Mouse (Mus musculus) neural tube, embryonic 11.5 days (tissue): ENCODE measurements around the gene Cldn9. TPM values are rescaled to one million over a fixed set of nuclear protein-coding genes. Genes with fewer than 3 reads are reported as not detected.

Source experiments
- ATAC-seq: fragments of 200-750 bp; cut with Nextera tagmentation; 2 replicates; pipeline ENCODE4 v1.8.0; 2017; ENCODE audit warnings: moderate number of reproducible peaks, mild to moderate bottlenecking, moderate TSS enrichment, moderate library complexity; ENCODE audit not compliant: insufficient read depth, low FRiP score, low TSS enrichment
- DNase-seq: peaks from one replicate; pipeline ENCODE4 v3.0.0-alpha.2; 2015; ENCODE audit warnings: low spot score
- H3K27ac ChIP-seq: fragments of 300-500 bp; sonication (generic); 2 replicates; pipeline ENCODE4 v1.5.1; 2014; ENCODE audit warnings: low read depth, mild to moderate bottlenecking, low read length
- H3K27me3 ChIP-seq: fragments of 300-500 bp; sonication (generic); 2 replicates; pipeline ENCODE4 v1.6.1; 2014; ENCODE audit warnings: mild to moderate bottlenecking, low read length, mixed read lengths; ENCODE audit not compliant: control insufficient read depth, insufficient read depth
- H3K36me3 ChIP-seq: fragments of 300-500 bp; sonication (generic); 2 replicates; pipeline ENCODE4 v1.6.1; 2014; ENCODE audit warnings: mild to moderate bottlenecking, low read length, moderate library complexity, mixed read lengths; ENCODE audit not compliant: control insufficient read depth, insufficient read depth
- H3K4me1 ChIP-seq: fragments of 300-500 bp; sonication (generic); 2 replicates; pipeline ENCODE4 v1.6.1; 2014; ENCODE audit warnings: low read length, mixed read lengths; ENCODE audit not compliant: control insufficient read depth, insufficient read depth
- H3K4me2 ChIP-seq: fragments of 300-500 bp; sonication (generic); 2 replicates; pipeline ENCODE4 v1.6.1; 2014; ENCODE audit warnings: low read depth, mild to moderate bottlenecking, moderate library complexity
- H3K4me3 ChIP-seq: fragments of 300-500 bp; sonication (generic); 2 replicates; pipeline ENCODE4 v1.5.1; 2014; ENCODE audit warnings: low read depth, low read length
- H3K9ac ChIP-seq: fragments of 300-500 bp; sonication (generic); 2 replicates; pipeline ENCODE4 v1.6.1; 2014; ENCODE audit warnings: mild to moderate bottlenecking, low read length
- H3K9me3 ChIP-seq: fragments of 300-500 bp; sonication (generic); 2 replicates; pipeline ENCODE4 v1.6.1; 2016; ENCODE audit warnings: low read length; ENCODE audit not compliant: control insufficient read depth
- WGBS: fragments of 180-500 bp; shearing (Covaris S2); extraction: QIAGEN DNeasy Blood & Tissue Kit; methylation state at CpG from one replicate; pipeline ENCODE4 v1.1.7; 2014; 5-methylcytosine and 5-hydroxymethylcytosine counted together
- polyA plus RNA-seq: library from polyadenylated mRNA; unstranded; fragments of >200 nt; fragmentation: Nextera tagmentation; extraction: Ambion mirVana; gene quantifications from 2 replicates; pipeline ENCODE4 v1.2.1, GENCODE M21; 2014

Cldn9 gene
- polyA plus RNA-seq, 1 experiment from 2014 or later = 1.9 TPM

DNA sequence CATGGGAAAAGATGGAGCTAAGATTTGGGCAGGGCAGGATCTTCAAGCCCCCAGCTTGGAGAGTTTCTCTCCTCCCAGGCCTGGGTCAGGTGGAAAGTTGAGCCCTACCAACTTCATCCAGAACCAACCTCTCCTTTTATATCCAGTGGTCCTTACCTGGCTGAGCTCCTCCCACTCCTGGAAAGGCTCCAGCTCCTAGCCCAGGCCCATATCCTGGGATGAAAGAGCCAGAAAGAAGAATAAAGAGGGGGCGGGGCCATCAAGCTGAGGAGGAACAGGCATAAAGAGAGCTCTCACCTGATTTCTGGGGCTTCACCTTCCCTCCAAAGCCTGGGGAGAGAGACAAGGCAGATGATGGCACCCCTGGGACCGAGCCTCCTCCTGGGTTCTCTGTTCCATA is 33.2 kb upstream of the Cldn9 start:
- no peak for ATAC-seq
- Histone ChIP-seq H3K36me3 (no peaks in the 10 kb centered on the region), H3K4me3 (no peak overlapping the region), H3K27me3 (no peaks in the 10 kb centered on the region), H3K9ac (no peak overlapping the region), H3K4me2 (no peak overlapping the region), H3K4me1 (no peaks in the 10 kb centered on the region), H3K9me3 (no peaks in the 10 kb centered on the region), H3K27ac (no peak overlapping the region)
- DNase-seq = no peak
- 64% methylated on average over 2 of the region's 2 CpGs for WGBS

GRCm38 (mm10) chr17:23706212-23706611 is 22.4 kb upstream of the Cldn9 start:
- Histone ChIP-seq H3K9me3 (no peaks in the 10 kb centered on the region), H3K27me3 (no peaks in the 10 kb centered on the region), H3K36me3 (no peaks in the 10 kb centered on the region), H3K4me2 (no peak overlapping the region), H3K27ac (no peak overlapping the region), H3K4me3 (no peak overlapping the region), H3K9ac (no peak overlapping the region), H3K4me1 (no peaks in the 10 kb centered on the region)
- ATAC-seq = peak; percentile 45
- 0% methylated on average over 3 of the region's 3 CpGs for WGBS
- DNase-seq = peak; percentile 75

DNA sequence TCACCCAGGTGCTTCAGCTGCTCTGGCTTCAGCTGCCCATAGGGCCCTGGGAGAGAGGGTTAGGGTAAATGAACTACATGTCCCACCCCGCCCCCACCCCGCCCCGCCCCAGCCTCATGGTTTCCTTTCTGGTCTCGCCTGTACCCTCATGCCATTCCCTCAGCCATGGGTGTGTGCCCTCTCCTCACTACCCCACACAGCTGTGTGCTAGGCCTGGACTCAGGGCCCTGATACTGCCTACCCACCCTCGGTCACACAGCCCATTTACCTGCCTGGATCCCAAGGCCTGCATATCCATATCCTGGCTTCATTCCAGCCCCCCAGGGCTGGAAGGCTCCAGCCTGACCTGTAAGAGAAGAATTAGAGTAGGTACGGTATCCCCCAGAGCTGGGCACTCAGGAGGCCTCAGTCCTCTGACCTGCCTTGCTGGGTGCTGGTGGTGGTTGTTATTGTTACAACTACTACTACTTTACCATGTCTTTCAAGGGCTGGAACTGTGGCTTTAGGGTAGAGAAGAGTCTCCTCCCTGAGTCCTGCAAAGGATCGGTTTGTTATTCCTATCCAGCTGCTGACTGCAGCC is 21.8 kb upstream of the Cldn9 start:
- ATAC-seq (no peak), DNase-seq (no peak)
- H3K9me3 ChIP-seq = no peaks in the 10 kb centered on the region
- peaks cover 3% of the 10 kb centered on the region; the same call in 1 of the 2 replicates for H3K27me3 ChIP-seq
- WGBS = 68% methylated on average over 7 of the region's 7 CpGs
- no peaks in the 10 kb centered on the region for H3K4me1 ChIP-seq
- no peak overlapping the region for H3K4me3 ChIP-seq
- no peak overlapping the region for H3K4me2 ChIP-seq
- H3K9ac ChIP-seq = no peak overlapping the region
- H3K27ac ChIP-seq = no peak overlapping the region
- H3K36me3 ChIP-seq = no peaks in the 10 kb centered on the region

DNA sequence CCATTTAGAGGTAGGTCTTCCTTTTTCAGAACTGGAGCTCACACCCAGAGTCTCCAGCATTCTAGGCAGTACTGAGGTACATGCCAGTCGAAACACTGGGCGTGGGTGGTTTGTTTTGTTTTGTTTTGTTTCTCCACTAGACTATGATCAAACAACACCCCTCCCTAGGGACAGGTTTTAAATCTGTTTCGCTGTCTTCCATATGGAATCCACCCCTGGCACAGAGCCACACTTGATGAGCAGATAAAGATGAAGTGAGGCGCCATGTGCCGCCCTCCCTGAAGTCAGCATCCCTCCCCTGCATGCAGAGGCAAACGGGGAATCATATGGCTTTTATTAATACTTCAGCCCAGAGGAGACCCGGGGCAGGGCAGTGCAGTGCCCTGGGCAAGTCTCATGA is 20.9 kb upstream of the Cldn9 start:
- Histone ChIP-seq H3K4me2 (no peak overlapping the region), H3K4me1 (no peaks in the 10 kb centered on the region), H3K27me3 (peaks cover 7% of the 10 kb centered on the region), H3K4me3 (no peak overlapping the region), H3K27ac (no peak overlapping the region), H3K36me3 (no peaks in the 10 kb centered on the region), H3K9ac (no peak overlapping the region), H3K9me3 (no peaks in the 10 kb centered on the region)
- 64% methylated on average over 7 of the region's 7 CpGs for WGBS
- no peak for DNase-seq
- no peak for ATAC-seq

- 88% methylated on average over 9 of the region's 9 CpGs for WGBS
Measured at GRCm38 (mm10) chr17:23703301-23703700, 19.5 kb upstream of the Cldn9 start.

GRCm38 (mm10) chr17:23700079-23700478 is 16.3 kb upstream of the Cldn9 start:
- ATAC-seq = peak; percentile 97

More at GRCm38 (mm10) chr17:23703301-23703700, 19.5 kb upstream of the Cldn9 start:
- Histone ChIP-seq H3K27me3 (peaks cover 18% of the 10 kb centered on the region), H3K4me3 (no peak overlapping the region), H3K4me1 (no peaks in the 10 kb centered on the region), H3K4me2 (no peak overlapping the region), H3K9me3 (no peaks in the 10 kb centered on the region), H3K27ac (no peak overlapping the region), H3K9ac (no peak overlapping the region), H3K36me3 (no peaks in the 10 kb centered on the region)
- DNase-seq (no peak), ATAC-seq (no peak)

DNA sequence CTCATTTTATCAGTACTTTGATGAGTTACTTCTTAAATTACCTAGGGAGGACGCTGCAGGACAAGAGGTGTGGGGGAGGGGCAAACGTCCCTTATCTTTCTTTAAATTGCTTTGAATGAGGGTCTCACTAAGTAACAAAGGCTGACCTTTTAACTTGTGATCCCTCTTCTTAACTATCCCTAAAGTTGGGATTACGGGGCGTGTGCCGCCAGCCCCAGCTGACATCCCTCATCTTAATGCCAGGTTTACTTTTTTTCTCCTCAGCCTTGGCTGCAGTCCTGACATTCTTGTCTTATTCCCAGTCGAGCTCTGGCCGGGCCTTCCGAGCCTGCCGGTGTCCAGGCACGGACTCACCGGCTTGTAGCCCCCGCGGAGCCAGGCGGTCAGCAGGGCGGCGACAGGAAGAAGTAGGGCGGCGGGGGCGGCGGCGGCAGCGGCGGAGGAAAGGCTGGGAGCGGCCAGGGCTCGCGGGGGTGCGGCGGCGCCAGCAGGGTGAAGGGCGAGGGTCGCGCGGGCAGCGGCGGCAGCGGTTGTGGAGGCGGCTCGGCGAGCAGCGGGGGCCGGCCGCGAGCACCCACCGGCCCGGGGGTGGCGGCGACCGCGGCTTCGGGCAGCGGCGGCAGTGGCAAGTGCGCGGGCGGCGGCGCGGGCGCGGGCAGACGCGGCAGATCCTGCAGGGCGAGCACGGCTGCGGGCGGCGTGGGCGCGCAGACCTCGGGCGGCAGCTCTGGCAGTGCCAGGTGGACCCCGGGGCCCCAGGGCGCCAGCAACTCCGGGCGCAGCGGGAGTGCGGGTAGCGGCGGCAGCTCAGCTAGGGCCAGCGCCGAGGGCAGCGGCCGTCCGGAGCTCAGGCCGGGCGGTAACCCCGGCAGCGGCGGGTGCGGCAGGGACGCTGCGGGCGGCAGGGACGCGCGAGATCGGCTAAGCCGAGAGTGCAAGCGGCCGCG is 15.6 kb upstream of the Cldn9 start:
- Histone ChIP-seq H3K9me3 (no peaks in the 10 kb centered on the region), H3K4me3 (peak overlapping the region; percentile 67), H3K9ac (peak overlapping the region; percentile 57), H3K4me2 (peak overlapping the region; percentile 99), H3K4me1 (no peaks in the 10 kb centered on the region), H3K27ac (no peak overlapping the region), H3K27me3 (peaks cover 22% of the 10 kb centered on the region), H3K36me3 (no peaks in the 10 kb centered on the region)
- DNase-seq (peak; percentile 21), ATAC-seq (peak; percentile 49)
- under 1% methylated on average over 61 of the region's 101 CpGs for WGBS

More at GRCm38 (mm10) chr17:23700079-23700478, 16.3 kb upstream of the Cldn9 start:
- peak overlapping the region; percentile 67 for H3K4me3 ChIP-seq
- under 1% methylated on average over 28 of the region's 28 CpGs for WGBS
- peak overlapping the region; percentile 57 for H3K9ac ChIP-seq
- no peaks in the 10 kb centered on the region for H3K4me1 ChIP-seq
- peak overlapping the region; percentile 99 for H3K4me2 ChIP-seq
- no peaks in the 10 kb centered on the region for H3K36me3 ChIP-seq
- no peaks in the 10 kb centered on the region for H3K9me3 ChIP-seq
- H3K27ac ChIP-seq = no peak overlapping the region
- peak; percentile 89 for DNase-seq
- peaks cover 22% of the 10 kb centered on the region for H3K27me3 ChIP-seq

- WGBS = 8% methylated on average over 3 of the region's 3 CpGs
- ATAC-seq = no peak
- no peak overlapping the region for H3K9ac ChIP-seq
- no peak for DNase-seq
- no peak overlapping the region for H3K27ac ChIP-seq
- no peak overlapping the region for H3K4me3 ChIP-seq
- H3K4me2 ChIP-seq = no peak overlapping the region
- no peaks in the 10 kb centered on the region for H3K9me3 ChIP-seq
- no peaks in the 10 kb centered on the region for H3K4me1 ChIP-seq
- no peaks in the 10 kb centered on the region for H3K36me3 ChIP-seq
- peaks cover 20% of the 10 kb centered on the region for H3K27me3 ChIP-seq
Measured at GRCm38 (mm10) chr17:23695801-23696200, 12.0 kb upstream of the Cldn9 start.
